ENCODE assay signal across 8 mouse cellular contexts in genomic region chr10:38908277-38908676, GRCm38 (mm10). TPM values are rescaled to one million over a fixed set of nuclear protein-coding genes. Genes with fewer than 3 reads are reported as not detected.
DNase-seq lines count a peak whose midpoint lies in the region; ATAC-seq and TF ChIP-seq lines count a peak whose summit lies in the region.

No protein-coding gene starts in this region.

- no peaks in the 10 kb centered on the region for H3K36me3 ChIP-seq in hindbrain, embryonic 10.5 days
- H3K36me3 ChIP-seq in hindbrain, embryonic 12.5 days: no peaks in the 10 kb centered on the region
- H3K36me3 ChIP-seq in lung, postnatal 0 days (ENCODE audit: insufficient read depth, low read length): no peaks in the 10 kb centered on the region
- H3K36me3 ChIP-seq in stomach, embryonic 14.5 days (ENCODE audit: control insufficient read depth, insufficient read depth, low read length): no peaks in the 10 kb centered on the region

- peak; percentile 59; the same call in 1 of the 2 replicates for TF ChIP-seq EP300 in lung, postnatal 0 days (IDR thresholded peaks at IDR 0.05)

- no peak for ATAC-seq in hindbrain, embryonic 12.5 days (ENCODE audit: low FRiP score)
- ATAC-seq in lung, postnatal 0 days: peak; percentile 94
- ATAC-seq in stomach, embryonic 14.5 days (ENCODE audit: insufficient number of reproducible peaks, insufficient read depth, low FRiP score, low read depth): peak; percentile 91
- ATAC-seq in activated CD4-positive, CD25-positive, alpha-beta regulatory T cell, adult 4 months: no peak

- H3K27me3 ChIP-seq in hindbrain, embryonic 10.5 days (ENCODE audit: insufficient read depth, poor library complexity, severe bottlenecking): no peaks in the 10 kb centered on the region
- H3K27me3 ChIP-seq in hindbrain, embryonic 12.5 days: no peaks in the 10 kb centered on the region
- no peaks in the 10 kb centered on the region for H3K27me3 ChIP-seq in lung, postnatal 0 days (replicated peaks; ENCODE audit: insufficient read depth, low read length)
- no peaks in the 10 kb centered on the region for H3K27me3 ChIP-seq in stomach, embryonic 14.5 days (ENCODE audit: control insufficient read depth, insufficient read depth, low read length)

- 59% methylated on average over 9 of the region's 9 CpGs for WGBS in hindbrain, embryonic 10.5 days
- WGBS in hindbrain, embryonic 12.5 days: 62% methylated on average over 9 of the region's 9 CpGs
- 31% methylated on average over 9 of the region's 9 CpGs for WGBS in lung, postnatal 0 days
- 27% methylated on average over 9 of the region's 9 CpGs for WGBS in stomach, embryonic 14.5 days

- no peak overlapping the region for H3K4me3 ChIP-seq in hindbrain, embryonic 10.5 days
- H3K4me3 ChIP-seq in hindbrain, embryonic 12.5 days: no peak overlapping the region
- no peak overlapping the region for H3K4me3 ChIP-seq in lung, postnatal 0 days (ENCODE audit: low read depth, low read length)
- no peak overlapping the region for H3K4me3 ChIP-seq in stomach, embryonic 14.5 days (ENCODE audit: low read depth, low read length)

- intact Hi-C loops in heart, postnatal 25 days (cut with DNase I): no loop called here

- no peak for TF ChIP-seq CTCF in lung, postnatal 0 days (IDR thresholded peaks at IDR 0.05)

- no peaks in the 10 kb centered on the region for H3K9me3 ChIP-seq in hindbrain, embryonic 10.5 days
- no peaks in the 10 kb centered on the region for H3K9me3 ChIP-seq in hindbrain, embryonic 12.5 days (replicated peaks)
- H3K9me3 ChIP-seq in lung, postnatal 0 days (ENCODE audit: low read length): no peaks in the 10 kb centered on the region
- no peaks in the 10 kb centered on the region for H3K9me3 ChIP-seq in stomach, embryonic 14.5 days (ENCODE audit: control insufficient read depth, low read depth, low read length)

- no peak overlapping the region for H3K4me2 ChIP-seq in hindbrain, embryonic 12.5 days (replicated peaks)
- H3K4me2 ChIP-seq in lung, postnatal 0 days (replicated peaks; ENCODE audit: low read depth, low read length): no peak overlapping the region
- no peak overlapping the region for H3K4me2 ChIP-seq in stomach, embryonic 14.5 days (replicated peaks; ENCODE audit: low read depth, low read length)

- no peak for DNase-seq in hindbrain, embryonic 10.5 days (ENCODE audit: low spot score)
- DNase-seq in frontal cortex, adult 2 months (ENCODE audit: extremely low spot score in 1 of 2, low spot score in 1 of 2): peak; percentile 81 to 84
- peak; percentile 74 for DNase-seq in heart, postnatal 25 days (ENCODE audit: low spot score)
- DNase-seq in layer of hippocampus, adult 8-10 months (ENCODE audit: low spot score in 2 of 2): peak; percentile 71 to 77
- peak; percentile 91 for DNase-seq in lung, postnatal 0 days (ENCODE audit: low spot score)

- H3K9ac ChIP-seq in hindbrain, embryonic 12.5 days: no peak overlapping the region
- no peak overlapping the region for H3K9ac ChIP-seq in lung, postnatal 0 days (replicated peaks; ENCODE audit: low read depth)
- H3K9ac ChIP-seq in stomach, embryonic 14.5 days (replicated peaks; ENCODE audit: low read depth, low read length): no peak overlapping the region

- peak overlapping the region; percentile 35; the same call in 1 of the 2 replicates for H3K27ac ChIP-seq in hindbrain, embryonic 10.5 days
- no peak overlapping the region for H3K27ac ChIP-seq in hindbrain, embryonic 12.5 days
- H3K27ac ChIP-seq in lung, postnatal 0 days (ENCODE audit: low read length): peak overlapping the region; percentile 88
- H3K27ac ChIP-seq in stomach, embryonic 14.5 days (ENCODE audit: low read length): peak overlapping the region; percentile 96

- peaks cover 4% of the 10 kb centered on the region; the same call in 1 of the 2 replicates for H3K4me1 ChIP-seq in hindbrain, embryonic 10.5 days (replicated peaks)
- no peaks in the 10 kb centered on the region for H3K4me1 ChIP-seq in hindbrain, embryonic 12.5 days
- peaks cover 3% of the 10 kb centered on the region; the same call in 1 of the 2 replicates for H3K4me1 ChIP-seq in lung, postnatal 0 days (ENCODE audit: insufficient read depth, low read depth, low read length)
- H3K4me1 ChIP-seq in stomach, embryonic 14.5 days (ENCODE audit: control insufficient read depth, insufficient read depth, low read length): peaks cover 12% of the 10 kb centered on the region; the same call in 1 of the 2 replicates

RNA-seq across cellular contexts. Expression of gene Lama4, which starts 57.0 kb away (rescaled TPM):
- 15.0 and 17.5 TPM in 2 replicates for polyA plus RNA-seq in hindbrain, embryonic 10.5 days (2016; fragmentation: Nextera tagmentation; extraction: Ambion mirVana)
- 29.7 and 35.5 TPM in 2 replicates for polyA plus RNA-seq in hindbrain, embryonic 12.5 days (2016; fragmentation: Nextera tagmentation; extraction: Ambion mirVana)
- 5.6 and 7.6 TPM in 2 replicates for polyA plus RNA-seq in frontal cortex, adult 2 months (2012; rRNA removed)
- total RNA-seq in heart, postnatal 25 days (2021): 10 to 100 TPM; 72.6 to 81.7 TPM
- 1 to 10 TPM; 4.8 to 8.1 (median 5.8) TPM for total RNA-seq in layer of hippocampus, adult 8-10 months (2022)
- 72.0 and 73.6 TPM in 2 replicates for polyA plus RNA-seq in lung, postnatal 0 days (2015; fragmentation: Nextera tagmentation; extraction: Ambion mirVana)
- 68.9 and 72.8 TPM in 2 replicates for polyA plus RNA-seq in stomach, embryonic 14.5 days (2014; fragmentation: Nextera tagmentation; extraction: Ambion mirVana)
- under 1 TPM in 1 of 2 experiments, not detected in 1; 0.20 TPM for polyA plus RNA-seq in activated CD4-positive, CD25-positive, alpha-beta regulatory T cell, adult 4 months (2017; shearing (Covaris generic))

Comparison
In these comparisons a context has a peak if more than half of its experiments do, and no peak if none do; other contexts are left out.
1. ATAC-seq: peak in lung, postnatal 0 days (single experiment) and stomach, embryonic 14.5 days (single experiment); none in hindbrain, embryonic 12.5 days (single experiment) and activated CD4-positive, CD25-positive, alpha-beta regulatory T cell, adult 4 months (single experiment).